Mouse (Mus musculus): ENCODE data around the gene 1700012A03Rik.

The 1700012A03Rik gene

GRCm38 (mm10) chr6:32072161-32072560 is 22.1 kb downstream of the 1700012A03Rik start:
- DNase-seq (ENCODE audit: extremely low read depth, insufficient read length, low spot score), result no peak

- no peak for DNase-seq (ENCODE audit: extremely low read depth, insufficient read length, low spot score)
Measured at GRCm38 (mm10) chr6:32093312-32093711, 43.3 kb downstream of the 1700012A03Rik start.

- DNase-seq (ENCODE audit: extremely low read depth, insufficient read length, low spot score), result no peak
Measured at GRCm38 (mm10) chr6:32105547-32106275, 55.7 kb downstream of the 1700012A03Rik start.
